Mouse (Mus musculus) heart, adult 2 months (tissue): ENCODE results near the gene 4933411K16Rik.

Experiments
- CTCF ChIP-seq: fragments of 200-600 bp; IDR thresholded peaks from 2 replicates; pipeline ENCODE4 v1.8.1; 2022; ENCODE audit warnings: antibody characterized with exemption, mild to moderate bottlenecking, moderate library complexity
- POLR2A ChIP-seq: fragments of 200-500 bp; IDR thresholded peaks from 2 replicates; pipeline ENCODE4 v1.6.1; 2011; ENCODE audit warnings: mild to moderate bottlenecking, low read depth, low read length, control low read depth; ENCODE audit not compliant: insufficient read depth

DNA sequence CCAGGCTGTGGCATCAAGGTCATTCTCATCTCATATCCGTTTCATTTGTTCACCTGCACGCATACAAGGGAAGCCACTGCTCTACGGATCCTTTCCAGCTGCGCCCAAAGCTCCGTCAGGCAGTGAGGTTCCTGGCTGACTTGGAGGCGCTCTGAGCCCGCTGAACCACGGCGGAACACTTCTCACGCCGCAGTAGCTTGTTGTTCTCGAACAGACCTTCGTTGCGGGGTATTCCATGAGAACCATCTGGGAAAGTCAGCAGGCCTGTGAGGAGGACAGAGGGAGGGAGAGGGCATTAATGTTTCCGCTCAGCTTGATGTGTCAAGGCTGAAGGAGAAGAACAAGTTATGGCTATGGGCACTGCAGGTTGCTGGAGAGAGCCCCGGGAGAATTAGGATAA, 23.9 kb downstream of the 4933411K16Rik start:
- no peak for TF ChIP-seq POLR2A
- TF ChIP-seq CTCF = no peak
